Mouse (Mus musculus) lung, postnatal 10 days (tissue): Measurements from ENCODE around the gene Slc35e4.
A peak's percentile ranks its signal among the peaks of the same experiment; 100 is the strongest.
"Not testable (repeated sequence)": the region's sequence is repeated elsewhere in the genome, so short reads cannot be mapped to it uniquely, and the experiment has no call there.

Experiments used
- DNase-seq: peaks from one replicate; pipeline ENCODE4 v3.0.0; 2021

Gene Slc35e4

GRCm38 (mm10) chr11:3914109-3914840 lies at the start of gene Slc35e4:
Slc35e4 (minus strand) TSS chr11:3914664.
- DNase-seq = peak; percentile 86

GRCm38 (mm10) chr11:3963610-3964415 lies 49.3 kb upstream of the Slc35e4 start, which contains the start of gene Pes1:
Pes1 (plus strand) TSS chr11:3963975.
- DNase-seq = peak; percentile 83

- no peak for DNase-seq
Observed at GRCm38 (mm10) chr11:3963155-3963554, 48.7 kb upstream of the Slc35e4 start.

- no peak for DNase-seq
Observed at GRCm38 (mm10) chr11:3961761-3962160, 47.3 kb upstream of the Slc35e4 start.

- DNase-seq = no peak
Observed at GRCm38 (mm10) chr11:3960901-3961300, 46.4 kb upstream of the Slc35e4 start.

DNA sequence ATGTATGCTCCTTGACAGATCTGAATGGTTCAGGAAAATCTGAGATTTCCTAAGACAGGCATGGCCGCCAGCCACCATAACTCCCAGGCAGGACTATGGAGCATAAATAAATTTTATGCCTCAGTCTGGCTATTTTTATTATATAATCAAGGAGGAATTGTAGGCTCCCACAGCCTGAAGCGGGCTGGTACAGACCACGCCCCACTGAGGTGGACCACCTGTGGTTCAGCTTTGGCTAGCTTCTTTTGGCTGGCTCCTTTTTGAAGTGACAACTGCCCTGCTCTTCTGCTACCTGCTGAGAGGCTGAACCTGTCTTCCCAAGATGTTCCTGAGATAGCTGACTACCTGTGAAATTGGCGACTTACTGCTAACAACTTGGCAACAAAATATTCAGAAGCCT lies 40.9 kb upstream of the Slc35e4 start:
- DNase-seq = not testable (repeated sequence)

- DNase-seq = not testable (repeated sequence)
Observed at GRCm38 (mm10) chr11:3954876-3955275, 40.4 kb upstream of the Slc35e4 start.

DNA sequence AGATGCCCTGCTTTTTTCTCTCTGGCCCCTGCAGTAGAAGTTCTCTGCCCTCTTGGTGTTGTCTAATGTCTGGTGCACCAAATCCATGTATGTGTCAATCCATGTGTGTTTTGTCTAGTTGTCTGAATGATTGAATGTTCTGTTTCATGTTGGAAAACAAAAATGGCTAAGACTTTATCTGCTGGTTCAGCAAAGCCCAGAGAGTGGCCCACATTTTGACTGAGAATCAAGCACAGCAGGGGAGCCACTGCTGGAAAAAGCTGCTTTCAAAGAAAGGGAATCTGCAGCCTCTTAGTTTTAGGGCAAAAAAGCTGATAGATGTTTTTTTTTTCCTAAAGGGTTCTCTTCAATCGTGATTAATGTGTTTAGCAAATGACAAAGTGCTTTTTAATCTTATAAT lies 31.9 kb upstream of the Slc35e4 start:
- DNase-seq = no peak

- no peak for DNase-seq
Observed at GRCm38 (mm10) chr11:3941371-3941770, 26.9 kb upstream of the Slc35e4 start.

GRCm38 (mm10) chr11:3937321-3937874 lies 22.9 kb upstream of the Slc35e4 start:
- no peak for DNase-seq

GRCm38 (mm10) chr11:3936318-3936717 lies 21.9 kb upstream of the Slc35e4 start:
- DNase-seq = no peak

GRCm38 (mm10) chr11:3935135-3935534 lies 20.7 kb upstream of the Slc35e4 start:
- DNase-seq = no peak

- DNase-seq = no peak
Observed at GRCm38 (mm10) chr11:3933756-3934285, 19.4 kb upstream of the Slc35e4 start.

- peak; percentile 95 for DNase-seq
Observed at GRCm38 (mm10) chr11:3931511-3932211, 17.2 kb upstream of the Slc35e4 start, which contains the start of gene Tcn2. Tcn2 (minus strand) TSS chr11:3932159.

GRCm38 (mm10) chr11:3930931-3931330 lies 16.5 kb upstream of the Slc35e4 start:
- peak; percentile 1 for DNase-seq

GRCm38 (mm10) chr11:3930019-3930418 lies 15.6 kb upstream of the Slc35e4 start:
- DNase-seq = no peak

GRCm38 (mm10) chr11:3925916-3926315 lies 11.5 kb upstream of the Slc35e4 start:
- no peak for DNase-seq

GRCm38 (mm10) chr11:3922731-3923130 lies 8.3 kb upstream of the Slc35e4 start:
- DNase-seq = no peak

- DNase-seq = no peak
Observed at GRCm38 (mm10) chr11:3922115-3922514, 7.7 kb upstream of the Slc35e4 start.

- DNase-seq = peak; percentile 42
Observed at GRCm38 (mm10) chr11:3921281-3921850, 6.9 kb upstream of the Slc35e4 start.

DNA sequence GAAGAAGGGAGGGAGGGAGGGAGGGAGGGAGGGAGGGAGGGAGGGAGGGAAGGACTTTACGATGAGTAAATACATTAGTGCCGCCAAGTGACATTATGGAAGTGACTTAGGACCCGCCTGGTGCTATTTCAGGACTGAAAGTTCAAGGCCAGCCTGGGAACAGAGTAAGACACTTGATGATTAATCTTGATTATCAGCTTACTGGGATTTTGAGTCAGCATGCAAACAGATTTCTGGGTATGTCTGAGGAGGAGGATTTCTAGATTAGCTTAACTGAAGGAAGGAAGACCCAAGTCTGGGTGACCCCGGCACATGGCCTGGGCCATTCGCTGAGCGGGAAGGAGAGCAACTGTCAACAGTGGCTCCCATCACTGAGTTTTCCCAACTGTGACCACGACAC lies 6.0 kb upstream of the Slc35e4 start:
- DNase-seq = no peak

- peak; percentile 44 for DNase-seq
Observed at GRCm38 (mm10) chr11:3918738-3919137, 4.3 kb upstream of the Slc35e4 start.
